Mouse (Mus musculus): Measurements from ENCODE around the gene Tmem54. TPM values are rescaled to one million over a fixed set of nuclear protein-coding genes. Genes with fewer than 3 reads are reported as not detected.
A peak's percentile ranks its signal among the peaks of the same experiment; 100 is the strongest.

The Tmem54 gene
- polyA plus RNA-seq, 1 experiment from 2014 or later = 5.6 TPM

DNA sequence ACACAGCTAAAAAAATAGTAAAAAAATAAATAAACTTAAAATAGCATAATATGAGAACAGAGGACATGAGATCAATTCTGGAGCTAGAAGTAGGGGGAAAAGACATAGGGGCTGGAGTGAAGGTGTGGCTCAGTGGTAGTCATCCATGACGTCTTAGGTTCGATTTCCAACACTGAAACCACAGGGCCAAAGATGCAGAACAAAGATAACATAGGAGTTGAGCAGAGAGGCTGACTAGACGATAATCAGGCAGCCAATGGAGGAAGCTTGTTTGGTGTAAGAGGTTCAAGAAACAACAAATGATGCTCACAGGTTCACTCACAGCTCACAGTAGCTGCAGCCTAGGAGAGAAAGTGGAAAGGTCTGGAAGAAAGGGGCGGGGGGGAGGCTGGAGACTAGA is 35.5 kb downstream of the Tmem54 start:
- Histone ChIP-seq H3K36me3 (peaks cover 22% of the 10 kb centered on the region), H3K27me3 (ENCODE audit: insufficient read depth, poor library complexity, severe bottlenecking) (peaks cover 46% of the 10 kb centered on the region), H3K4me1 (peaks cover 67% of the 10 kb centered on the region), H3K27ac (no peak overlapping the region), H3K4me3 (no peak overlapping the region), H3K9me3 (no peaks in the 10 kb centered on the region)
- 76% methylated on average over 4 of the region's 4 CpGs for WGBS
- no peak for DNase-seq (ENCODE audit: low spot score)

DNA sequence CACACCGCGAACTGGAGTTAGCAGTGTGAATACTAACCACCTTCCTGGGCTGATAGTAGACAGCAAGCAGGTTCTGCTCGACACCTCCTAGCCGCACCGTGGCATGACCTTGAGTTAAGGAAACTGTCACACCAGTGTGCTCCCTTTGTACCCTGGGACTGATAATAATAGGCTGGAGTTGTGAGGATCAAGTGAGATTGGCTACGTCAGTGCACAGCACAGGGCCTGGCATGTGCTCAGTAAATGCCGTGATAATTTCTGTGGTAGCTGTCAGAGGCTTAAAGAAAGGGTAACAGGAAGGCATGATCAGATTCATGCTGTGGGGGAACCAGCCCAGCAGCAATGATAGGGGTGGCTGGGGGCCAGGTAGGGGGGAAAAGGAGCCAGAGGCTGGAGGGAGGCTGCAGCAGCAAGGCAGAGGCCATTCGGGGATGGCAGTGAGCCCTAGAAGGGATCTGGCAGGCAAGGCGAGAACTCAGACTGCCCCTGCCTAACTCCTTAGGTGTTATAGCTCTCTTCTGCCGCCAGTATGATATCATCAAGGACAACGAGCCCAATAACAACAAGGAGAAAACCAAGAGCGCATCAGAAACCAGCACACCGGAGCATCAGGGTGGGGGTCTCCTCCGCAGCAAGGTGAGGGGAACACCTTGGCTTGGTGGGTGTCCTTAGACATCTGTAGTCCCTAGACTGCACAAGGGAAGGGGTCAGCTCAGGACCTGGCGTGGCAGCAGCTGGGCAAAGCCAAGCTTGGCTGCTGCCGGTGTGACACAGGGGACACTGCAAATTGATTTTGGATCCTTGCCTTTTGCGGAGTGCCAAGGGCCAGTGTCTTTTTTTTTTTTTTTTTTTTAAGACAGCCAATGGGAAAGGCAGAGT is 36.5 kb downstream of the Tmem54 start:
- H3K27ac ChIP-seq = peak overlapping the region; percentile 59; the same call in 1 of the 2 replicates
- no peaks in the 10 kb centered on the region for H3K9me3 ChIP-seq
- H3K4me1 ChIP-seq = peaks cover 60% of the 10 kb centered on the region
- peaks cover 22% of the 10 kb centered on the region for H3K36me3 ChIP-seq
- 66% methylated on average over 17 of the region's 17 CpGs for WGBS
- peak overlapping the region; percentile 16; the same call in 1 of the 2 replicates for H3K4me3 ChIP-seq
- H3K27me3 ChIP-seq (ENCODE audit: insufficient read depth, poor library complexity, severe bottlenecking) = peaks cover 37% of the 10 kb centered on the region
- no peak for DNase-seq (ENCODE audit: low spot score)

GRCm38 (mm10) chr4:129142439-129143045 is 37.2 kb downstream of the Tmem54 start:
- H3K4me3 ChIP-seq = no peak overlapping the region
- peak; percentile 72 for DNase-seq (ENCODE audit: low spot score)
- H3K27ac ChIP-seq = no peak overlapping the region
- H3K9me3 ChIP-seq = no peaks in the 10 kb centered on the region
- 87% methylated on average over 11 of the region's 11 CpGs for WGBS
- H3K4me1 ChIP-seq = peaks cover 54% of the 10 kb centered on the region
- peaks cover 30% of the 10 kb centered on the region for H3K27me3 ChIP-seq (ENCODE audit: insufficient read depth, poor library complexity, severe bottlenecking)
- H3K36me3 ChIP-seq = peaks cover 23% of the 10 kb centered on the region

DNA sequence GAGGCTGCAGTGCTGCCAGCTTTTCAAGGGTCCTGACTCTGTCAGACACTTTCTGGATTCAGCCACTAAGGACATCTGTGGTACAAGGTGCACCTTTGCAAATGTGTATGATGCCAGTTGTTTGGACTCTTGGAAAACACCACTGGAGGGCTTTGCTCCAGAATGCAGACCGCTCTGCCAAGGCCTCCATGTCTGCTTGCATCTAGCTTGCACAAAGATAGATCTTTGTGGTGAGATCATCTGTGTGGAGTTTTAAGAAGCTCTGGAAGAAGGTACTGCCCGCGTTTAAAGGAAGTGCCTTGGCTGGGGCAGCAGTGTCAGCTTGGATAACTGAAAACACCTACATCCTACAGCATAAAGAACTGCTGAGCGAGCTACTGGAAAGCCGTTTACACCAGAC is 38.2 kb downstream of the Tmem54 start:
- WGBS = 78% methylated on average over 5 of the region's 5 CpGs
- H3K27ac ChIP-seq = no peak overlapping the region
- peaks cover 21% of the 10 kb centered on the region for H3K27me3 ChIP-seq (ENCODE audit: insufficient read depth, poor library complexity, severe bottlenecking)
- DNase-seq (ENCODE audit: low spot score) = peak; percentile 63
- H3K4me1 ChIP-seq = peaks cover 47% of the 10 kb centered on the region
- no peak overlapping the region for H3K4me3 ChIP-seq
- peaks cover 27% of the 10 kb centered on the region for H3K36me3 ChIP-seq
- no peaks in the 10 kb centered on the region for H3K9me3 ChIP-seq

DNA sequence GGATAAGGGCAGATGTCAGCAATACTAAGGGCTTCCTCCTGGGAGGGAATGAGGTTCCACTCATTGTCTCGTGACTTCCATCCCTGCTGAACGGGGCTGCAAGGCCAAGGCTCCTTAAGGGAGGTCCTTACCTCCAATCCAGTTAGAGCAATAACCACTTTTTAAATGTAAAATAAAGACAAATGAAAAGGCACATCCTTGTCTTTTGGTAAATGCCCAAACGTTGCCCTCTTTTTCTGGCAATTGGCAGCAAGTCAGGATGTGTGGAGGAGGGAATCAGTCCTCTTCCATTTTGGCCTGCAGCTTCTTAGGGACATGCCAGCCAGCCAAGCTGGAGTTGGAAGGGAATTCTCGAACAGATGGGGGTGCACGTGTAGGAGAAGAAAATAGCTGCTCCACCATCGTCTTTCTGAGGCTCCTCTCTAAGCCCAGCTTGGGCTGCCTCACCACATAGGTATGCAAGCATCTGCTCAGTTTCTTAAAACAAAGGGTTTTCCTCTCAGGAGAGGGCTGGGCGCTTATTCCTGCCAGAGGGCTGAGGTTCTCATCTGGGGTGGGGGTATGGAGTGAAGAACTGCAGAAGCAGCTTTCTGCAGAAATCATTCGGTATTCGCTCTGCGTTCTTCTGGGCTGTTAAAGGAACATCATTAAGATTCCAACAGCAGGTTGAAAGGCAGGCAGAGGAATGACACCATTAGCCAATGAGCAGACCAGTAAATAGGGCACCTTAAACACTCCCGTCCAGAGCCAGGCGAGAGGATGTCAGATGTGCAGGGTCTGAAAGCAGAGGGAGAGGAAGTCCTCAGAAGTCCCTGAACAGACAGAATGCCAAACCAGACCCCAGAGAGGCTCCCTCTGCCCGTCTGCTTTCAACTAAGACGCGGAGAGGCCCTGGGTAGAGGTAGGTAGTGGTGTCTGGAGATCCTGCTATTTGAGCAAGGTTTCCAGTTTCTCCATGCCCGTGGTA is 39.3 kb downstream of the Tmem54 start:
- Histone ChIP-seq H3K27ac (peak overlapping the region; percentile 12; the same call in 1 of the 2 replicates), H3K4me3 (no peak overlapping the region), H3K9me3 (no peaks in the 10 kb centered on the region), H3K27me3 (ENCODE audit: insufficient read depth, poor library complexity, severe bottlenecking) (peaks cover 9% of the 10 kb centered on the region), H3K4me1 (peaks cover 47% of the 10 kb centered on the region), H3K36me3 (peaks cover 33% of the 10 kb centered on the region)
- 62% methylated on average over 16 of the region's 16 CpGs for WGBS
- peak; percentile 74 for DNase-seq (ENCODE audit: low spot score)

GRCm38 (mm10) chr4:129145411-129145810 is 40.1 kb downstream of the Tmem54 start:
- H3K27ac ChIP-seq = 0 out of 2 replicates have a peak overlapping the region, but pooled peaks have one; percentile 12
- peaks cover 38% of the 10 kb centered on the region for H3K36me3 ChIP-seq
- DNase-seq (ENCODE audit: low spot score) = peak; percentile 46
- 63% methylated on average over 4 of the region's 4 CpGs for WGBS
- no peak overlapping the region for H3K4me3 ChIP-seq
- no peaks in the 10 kb centered on the region for H3K9me3 ChIP-seq
- H3K27me3 ChIP-seq (ENCODE audit: insufficient read depth, poor library complexity, severe bottlenecking) = 0 out of 2 replicates have a peak, but pooled peaks cover 2% of the 10 kb centered on the region
- H3K4me1 ChIP-seq = peaks cover 46% of the 10 kb centered on the region

DNA sequence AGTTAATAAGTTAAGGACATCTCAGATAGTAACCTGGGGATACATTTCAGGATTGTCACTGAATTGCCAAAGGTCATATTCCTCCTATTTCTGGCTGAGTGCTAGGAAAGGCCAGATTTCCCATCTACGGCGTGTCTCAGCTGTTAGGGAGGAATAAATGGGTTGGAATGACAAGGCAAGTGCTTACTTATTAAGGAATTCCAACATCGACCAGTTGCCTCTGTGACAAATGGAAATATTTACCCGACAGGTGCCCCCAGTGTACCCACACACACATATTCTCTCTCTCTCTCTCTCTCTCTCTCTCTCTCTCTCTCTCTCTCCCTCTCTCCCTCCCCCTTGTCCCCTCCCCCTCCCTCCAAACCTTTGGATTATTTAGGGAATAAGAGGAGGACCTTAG is 40.6 kb downstream of the Tmem54 start:
- Histone ChIP-seq H3K36me3 (peaks cover 44% of the 10 kb centered on the region), H3K4me1 (peaks cover 45% of the 10 kb centered on the region), H3K4me3 (no peak overlapping the region), H3K9me3 (no peaks in the 10 kb centered on the region), H3K27me3 (ENCODE audit: insufficient read depth, poor library complexity, severe bottlenecking) (no peaks in the 10 kb centered on the region), H3K27ac (no peak overlapping the region)
- 80% methylated on average over 4 of the region's 4 CpGs for WGBS
- peak; percentile 25 for DNase-seq (ENCODE audit: low spot score)

GRCm38 (mm10) chr4:129146392-129146791 is 41.0 kb downstream of the Tmem54 start:
- peaks cover 48% of the 10 kb centered on the region for H3K36me3 ChIP-seq
- no peak for DNase-seq (ENCODE audit: low spot score)
- WGBS = 54% methylated on average over 2 of the region's 2 CpGs
- no peak overlapping the region for H3K27ac ChIP-seq
- H3K9me3 ChIP-seq = no peaks in the 10 kb centered on the region
- peaks cover 41% of the 10 kb centered on the region for H3K4me1 ChIP-seq
- no peak overlapping the region for H3K4me3 ChIP-seq
- no peaks in the 10 kb centered on the region for H3K27me3 ChIP-seq (ENCODE audit: insufficient read depth, poor library complexity, severe bottlenecking)

DNA sequence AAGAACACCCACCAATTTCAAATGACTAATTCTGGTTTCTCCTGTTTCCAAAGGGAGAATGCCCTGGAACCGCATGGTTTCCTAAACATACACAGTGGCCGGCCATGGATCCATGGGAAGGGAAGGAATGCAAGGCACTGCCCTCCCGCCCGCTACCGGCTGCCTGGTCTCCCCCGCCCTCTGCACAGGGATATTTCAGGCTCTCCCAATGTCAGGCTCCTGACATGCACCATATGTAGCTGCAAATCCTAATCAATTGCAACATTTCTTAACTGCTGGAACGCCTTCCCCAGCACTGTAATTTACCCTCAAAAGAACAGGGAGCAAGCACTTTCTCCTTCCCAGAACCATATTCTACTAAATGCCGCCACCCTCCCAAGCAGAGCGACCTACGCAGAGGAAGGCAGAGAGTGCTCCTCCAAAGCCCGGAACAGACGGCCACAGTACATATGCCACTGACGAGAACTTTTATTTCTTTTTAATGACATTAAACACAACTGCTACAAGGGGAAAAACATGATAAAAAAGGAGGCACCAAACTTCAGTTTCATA is 42.3 kb downstream of the Tmem54 start:
- 74% methylated on average over 13 of the region's 13 CpGs for WGBS
- Histone ChIP-seq H3K36me3 (peaks cover 59% of the 10 kb centered on the region), H3K4me1 (peaks cover 30% of the 10 kb centered on the region), H3K27me3 (ENCODE audit: insufficient read depth, poor library complexity, severe bottlenecking) (no peaks in the 10 kb centered on the region), H3K4me3 (no peak overlapping the region), H3K9me3 (no peaks in the 10 kb centered on the region), H3K27ac (no peak overlapping the region)
- DNase-seq (ENCODE audit: low spot score) = peak; percentile 61

GRCm38 (mm10) chr4:129149321-129149720 is 44.0 kb downstream of the Tmem54 start:
- H3K4me1 ChIP-seq = peaks cover 19% of the 10 kb centered on the region

DNA sequence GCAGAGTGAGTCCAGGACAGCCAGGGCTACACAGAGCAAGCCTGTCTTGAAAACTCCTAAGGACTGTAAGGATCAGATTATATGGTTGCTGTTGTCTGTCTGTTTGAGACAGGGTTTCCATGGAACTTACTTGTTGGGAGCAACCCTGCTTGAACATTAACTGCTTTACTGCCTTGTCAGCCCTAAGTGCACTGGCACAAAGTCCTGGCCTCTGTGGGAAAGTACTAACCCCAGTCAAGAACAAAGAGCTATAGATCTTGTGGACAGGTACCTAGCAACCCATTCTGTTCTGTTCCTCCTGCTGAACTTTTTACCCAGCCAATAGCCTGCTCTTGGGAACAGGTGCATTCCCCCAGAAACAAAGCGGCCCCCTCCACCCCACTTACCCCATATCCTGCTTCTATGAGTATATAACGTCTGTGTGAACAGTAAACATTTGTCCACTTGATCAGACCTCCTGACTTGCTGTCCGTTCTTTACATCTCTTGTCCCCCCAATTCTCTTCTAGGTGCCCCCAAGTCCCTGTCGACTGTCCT is 46.0 kb downstream of the Tmem54 start:
- no peak overlapping the region for H3K4me3 ChIP-seq
- H3K36me3 ChIP-seq = peaks cover 75% of the 10 kb centered on the region
- DNase-seq (ENCODE audit: low spot score) = peak; percentile 42
- H3K9me3 ChIP-seq = no peaks in the 10 kb centered on the region
- peaks cover 7% of the 10 kb centered on the region; the same call in 1 of the 2 replicates for H3K4me1 ChIP-seq
- H3K27me3 ChIP-seq (ENCODE audit: insufficient read depth, poor library complexity, severe bottlenecking) = no peaks in the 10 kb centered on the region
- H3K27ac ChIP-seq = no peak overlapping the region
- WGBS = 92% methylated on average over 4 of the region's 4 CpGs

More at GRCm38 (mm10) chr4:129149321-129149720, 44.0 kb downstream of the Tmem54 start:
- Histone ChIP-seq H3K27ac (no peak overlapping the region), H3K4me3 (no peak overlapping the region), H3K27me3 (ENCODE audit: insufficient read depth, poor library complexity, severe bottlenecking) (no peaks in the 10 kb centered on the region), H3K36me3 (peaks cover 63% of the 10 kb centered on the region), H3K9me3 (no peaks in the 10 kb centered on the region)
- 75% methylated on average over 1 of the region's 1 CpGs for WGBS
- DNase-seq (ENCODE audit: low spot score) = no peak

DNA sequence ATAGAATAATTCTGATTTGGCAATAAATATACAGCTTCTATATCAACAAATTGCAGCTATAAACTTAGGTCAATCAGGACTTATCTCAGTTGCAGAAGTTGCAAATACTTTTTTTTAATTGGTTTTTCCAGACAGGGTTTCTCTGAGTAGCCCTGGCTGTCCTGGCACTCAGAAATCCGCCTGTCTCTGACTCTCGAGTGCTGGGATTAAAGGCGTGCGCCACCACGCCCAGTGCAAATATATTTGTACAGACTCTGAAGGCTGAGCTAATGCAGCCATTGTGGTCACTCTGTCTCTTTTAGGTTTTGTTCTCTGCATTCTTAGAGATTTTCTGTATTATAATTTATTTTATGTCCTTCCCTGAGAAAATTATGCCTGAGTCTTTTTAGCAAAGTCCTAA is 52.2 kb downstream of the Tmem54 start:
- DNase-seq (ENCODE audit: low spot score) = no peak
- H3K9me3 ChIP-seq = no peaks in the 10 kb centered on the region
- 85% methylated on average over 5 of the region's 5 CpGs for WGBS
- no peak overlapping the region for H3K27ac ChIP-seq
- no peaks in the 10 kb centered on the region for H3K27me3 ChIP-seq (ENCODE audit: insufficient read depth, poor library complexity, severe bottlenecking)
- H3K4me3 ChIP-seq = no peak overlapping the region
- H3K4me1 ChIP-seq = peaks cover 8% of the 10 kb centered on the region
- H3K36me3 ChIP-seq = peaks cover 61% of the 10 kb centered on the region
